Mouse (Mus musculus) left cerebral cortex, adult 8-10 months (tissue): Measurements from ENCODE around the gene Dusp16. TPM values are rescaled to one million over a fixed set of nuclear protein-coding genes. Genes with fewer than 3 reads are reported as not detected.
A peak's percentile ranks its signal among the peaks of the same experiment; 100 is the strongest.

Source experiments
- DNase-seq, 2 experiments: peaks; one replicate each; pipeline ENCODE4 v3.0.0; 2022; ENCODE audit warnings: low spot score in 2 of 2
- total RNA-seq, 4 experiments: library from RNA; stranded (reverse); gene quantifications; 2 replicates each; pipeline ENCODE4 v1.2.4; 2022

Gene Dusp16
- total RNA-seq, 4 experiments from 2014 or later: 9.9 to 16.3 (median 14.0) TPM

DNA sequence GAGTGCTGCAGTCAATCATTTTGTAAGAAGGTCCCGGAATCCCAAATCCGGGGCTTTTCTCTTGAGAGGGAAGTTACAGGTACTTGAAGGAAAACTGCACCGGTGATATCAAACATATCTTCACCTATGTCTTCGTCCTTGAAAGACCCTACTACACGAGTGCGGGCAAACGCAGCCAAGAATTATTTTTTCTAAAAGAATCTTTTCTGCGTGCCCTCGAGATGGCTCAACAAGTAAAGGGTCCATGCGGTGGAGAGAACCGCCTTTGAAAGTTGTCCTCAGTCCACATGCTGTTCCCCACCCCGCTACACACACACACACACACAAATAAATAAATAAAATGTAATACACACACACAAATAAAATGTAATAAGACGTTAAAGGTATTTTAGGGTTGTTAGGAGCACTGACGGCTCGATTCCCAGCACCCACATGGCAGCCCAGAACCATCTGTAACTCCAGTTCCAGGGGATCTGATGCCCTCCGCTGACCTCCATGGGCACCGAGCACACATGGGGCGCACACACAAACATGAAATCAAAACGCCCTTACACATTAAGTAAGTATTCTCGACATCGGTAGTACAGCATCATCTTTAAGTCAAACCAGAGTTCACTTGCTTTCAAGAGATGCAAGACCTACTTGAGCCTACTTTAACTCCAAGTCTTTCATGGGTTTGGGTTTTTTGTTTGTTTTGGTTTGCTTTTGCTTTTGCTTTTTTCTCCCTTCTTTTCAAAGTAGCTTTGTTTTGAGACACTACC is 801 bp upstream of the Dusp16 start:
- peak in 1 of 2 experiments; percentile 11 for DNase-seq

DNA sequence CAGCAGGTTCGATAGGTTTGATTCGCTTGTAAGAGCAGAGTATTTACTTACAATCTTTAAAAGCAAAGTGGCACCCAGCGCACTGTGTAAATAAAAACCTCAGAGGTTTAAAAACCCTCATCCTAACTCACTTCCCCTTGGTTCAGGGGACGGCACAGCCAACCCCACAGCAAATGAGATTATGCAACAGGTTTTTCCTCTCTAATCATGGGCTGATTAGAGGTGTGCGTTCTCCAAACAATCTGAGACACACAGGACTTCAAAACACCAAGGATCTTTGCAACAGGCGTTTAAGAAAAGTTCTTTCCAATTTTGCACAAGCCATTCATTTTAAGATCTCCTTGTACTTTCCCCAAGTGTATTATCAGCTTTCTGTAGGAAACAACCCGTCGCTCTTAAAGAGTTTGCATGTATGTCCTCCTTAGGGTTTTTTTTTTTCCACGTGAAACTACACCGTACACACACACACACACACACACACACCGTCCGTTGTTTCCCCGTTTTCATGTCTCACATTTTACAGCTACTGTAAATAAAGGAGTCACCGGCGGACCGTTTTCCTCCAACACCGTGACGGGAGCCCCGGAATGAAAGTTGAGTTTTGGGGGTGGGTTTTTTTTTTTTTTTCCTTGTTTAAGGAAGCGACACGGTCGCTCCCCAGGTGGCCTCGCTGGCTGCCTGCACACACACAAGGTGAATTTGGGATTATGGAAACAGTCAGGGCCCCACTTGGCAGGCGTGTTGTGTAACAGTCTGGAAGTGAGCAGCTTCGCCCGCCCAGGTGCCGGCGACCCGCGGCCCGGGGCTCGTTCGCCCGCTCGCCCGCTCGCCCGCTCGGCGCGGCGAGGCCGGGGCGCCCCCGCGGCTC is 940 bp downstream of the Dusp16 start:
- DNase-seq: peak in 1 of 2 experiments; percentile 4

DNA sequence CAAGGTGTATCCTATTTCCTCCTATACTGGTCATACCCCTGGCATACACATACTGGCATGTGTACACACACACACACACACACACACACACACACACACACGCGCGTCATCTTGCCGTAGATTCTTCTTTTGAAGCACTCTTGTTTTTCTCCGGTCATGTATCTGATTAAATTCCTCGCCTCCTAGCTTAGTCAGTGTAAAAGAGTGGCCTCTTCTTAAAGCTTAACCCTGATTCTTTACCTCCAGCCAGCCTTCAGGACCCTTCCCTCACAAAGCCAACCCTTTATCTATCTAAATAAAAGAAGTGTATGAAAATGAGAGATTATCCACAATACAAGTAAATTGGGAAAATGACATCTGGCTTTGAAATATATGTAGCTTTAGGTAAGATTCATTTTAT is 3.3 kb downstream of the Dusp16 start:
- DNase-seq: no peak

DNA sequence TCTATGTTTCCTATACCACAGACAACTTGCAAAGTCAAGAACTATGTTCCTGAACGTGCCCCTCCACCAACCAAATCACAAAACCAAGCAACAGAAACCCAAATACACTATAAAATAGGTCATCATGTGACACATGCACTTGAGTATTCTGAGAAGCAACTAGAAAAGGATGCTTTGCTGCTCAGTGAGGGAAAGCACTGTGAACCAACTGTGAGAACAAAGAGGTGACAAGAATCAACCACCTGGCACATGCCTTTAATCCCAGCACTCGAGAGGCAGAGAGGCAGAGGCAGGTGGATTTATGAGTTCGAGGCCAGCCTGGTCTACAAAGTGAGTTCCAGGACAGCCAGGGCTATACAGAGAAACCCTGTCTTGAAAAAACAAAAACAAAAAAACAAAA is 6.0 kb downstream of the Dusp16 start:
- no peak for DNase-seq

DNA sequence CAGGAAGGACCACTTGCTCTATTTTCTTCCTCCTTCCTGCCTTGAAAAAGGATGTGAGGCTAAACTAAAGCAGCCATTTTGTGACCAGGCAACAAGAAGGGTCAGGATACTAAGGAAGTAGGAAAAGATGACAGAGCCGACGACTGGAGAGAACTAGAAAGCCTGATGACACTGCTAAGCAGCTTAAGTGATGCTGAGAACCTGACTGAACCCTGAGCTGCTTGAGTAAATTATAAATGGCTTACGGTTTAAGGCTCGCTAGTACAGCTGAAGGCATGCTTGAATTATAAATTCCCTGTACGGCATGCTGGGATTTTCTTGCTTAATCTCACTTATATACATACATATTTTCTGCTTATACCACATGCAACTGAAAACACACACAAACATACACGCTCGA is 9.5 kb downstream of the Dusp16 start:
- DNase-seq: no peak

DNA sequence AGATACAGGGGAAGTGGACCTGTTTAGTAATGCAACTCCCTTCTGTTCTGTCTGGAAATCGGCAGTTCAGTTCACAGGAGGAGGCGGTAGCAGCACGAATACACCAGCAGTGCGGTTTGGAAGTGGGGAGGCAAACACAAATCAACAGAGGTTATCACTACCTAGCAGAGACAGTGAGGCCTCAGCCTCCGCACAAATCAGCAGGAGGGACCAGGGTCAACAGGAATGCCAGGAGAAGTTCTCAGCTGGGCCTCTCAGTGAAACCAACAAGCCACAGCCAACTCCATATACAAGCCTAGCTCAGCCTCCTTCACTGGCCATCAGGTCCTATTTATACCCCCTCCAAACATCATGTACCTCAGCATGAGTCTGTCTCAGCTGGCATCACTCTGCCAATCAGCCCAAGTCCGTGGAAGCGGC is 10.9 kb downstream of the Dusp16 start:
- DNase-seq: no peak

DNA sequence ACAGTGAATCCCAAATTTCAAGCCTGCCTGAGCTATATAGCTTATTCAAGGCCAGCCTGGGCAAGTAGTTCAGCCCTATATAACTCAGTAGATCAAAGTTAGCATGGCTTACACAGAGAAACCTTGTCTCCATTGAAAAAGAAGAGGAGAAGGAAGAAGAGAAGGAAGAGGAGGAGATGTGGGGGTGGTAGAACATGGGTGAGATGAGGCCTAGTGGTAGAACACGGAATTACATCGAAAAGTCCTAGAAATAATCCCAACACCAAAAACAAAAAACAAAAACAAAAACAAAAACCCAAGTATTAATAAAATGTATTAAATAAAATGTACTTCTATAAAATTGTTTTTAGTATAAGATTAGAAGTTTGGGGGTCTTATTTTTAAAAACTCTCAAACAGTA is 12.4 kb downstream of the Dusp16 start:
- no peak for DNase-seq

DNA sequence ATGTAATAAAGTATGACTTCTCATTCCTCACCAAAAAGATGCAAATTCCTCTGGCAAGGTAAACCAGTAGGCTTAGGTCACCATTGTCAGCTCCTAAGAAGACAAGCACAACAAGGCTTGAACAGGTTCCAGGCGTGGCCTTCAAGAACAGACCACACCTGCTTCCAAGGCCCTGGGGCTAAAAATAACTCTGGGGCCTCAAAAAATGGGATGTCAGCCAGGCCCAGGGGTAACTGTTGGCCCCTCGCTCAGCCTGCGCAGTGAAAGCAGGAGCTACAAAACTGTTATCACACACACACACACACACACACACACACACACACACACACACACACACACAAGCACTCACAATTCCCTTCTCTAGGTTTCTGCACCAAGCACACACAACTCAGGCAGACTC is 18.5 kb downstream of the Dusp16 start:
- DNase-seq: no peak

DNA sequence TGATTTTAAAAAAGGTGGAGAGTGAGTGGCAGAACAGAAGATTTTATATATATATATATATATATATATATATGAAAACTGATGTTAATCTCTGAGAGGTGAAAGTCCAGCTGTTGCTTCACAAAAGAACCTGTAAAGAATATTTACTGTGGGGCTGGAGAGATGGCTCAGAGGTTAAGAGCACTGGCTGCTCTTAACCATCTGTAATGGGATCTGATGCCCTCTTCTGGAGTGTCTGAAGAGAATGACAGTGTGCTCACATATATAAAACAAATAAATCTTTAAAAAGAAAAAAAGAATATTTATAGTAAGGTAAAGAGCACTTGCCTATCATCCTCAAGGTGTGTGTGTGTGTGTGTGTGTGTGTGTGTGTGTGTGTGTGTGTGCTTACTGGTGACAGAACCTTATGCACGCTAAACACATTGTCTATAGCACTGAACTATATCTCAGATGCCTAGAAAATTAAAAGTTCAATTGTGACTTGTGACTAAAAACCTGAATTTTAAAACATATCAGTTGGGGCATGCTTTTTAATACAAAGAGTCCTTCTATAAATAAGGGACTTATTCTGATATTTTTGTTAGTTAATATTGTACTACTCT is 19.0 kb downstream of the Dusp16 start:
- DNase-seq: no peak

DNA sequence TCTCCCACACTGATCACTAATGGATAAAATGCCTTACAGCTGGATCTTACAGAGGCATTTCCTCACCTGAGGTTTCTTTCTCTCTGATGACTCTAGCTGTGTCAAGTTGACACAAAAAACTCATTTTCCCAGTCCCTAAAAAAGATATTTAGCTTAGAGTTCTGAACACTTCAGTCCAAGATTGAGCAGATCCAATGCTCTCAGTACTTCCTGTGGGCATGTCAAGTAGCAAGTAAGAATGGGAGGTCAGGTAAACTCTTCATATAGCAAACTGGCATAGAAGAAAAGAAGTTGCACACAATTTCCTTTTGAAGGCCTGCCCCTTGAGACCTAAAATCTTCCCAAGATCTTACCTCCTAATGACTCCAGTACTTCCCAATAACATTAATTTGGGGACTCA is 22.1 kb downstream of the Dusp16 start:
- no peak for DNase-seq

DNA sequence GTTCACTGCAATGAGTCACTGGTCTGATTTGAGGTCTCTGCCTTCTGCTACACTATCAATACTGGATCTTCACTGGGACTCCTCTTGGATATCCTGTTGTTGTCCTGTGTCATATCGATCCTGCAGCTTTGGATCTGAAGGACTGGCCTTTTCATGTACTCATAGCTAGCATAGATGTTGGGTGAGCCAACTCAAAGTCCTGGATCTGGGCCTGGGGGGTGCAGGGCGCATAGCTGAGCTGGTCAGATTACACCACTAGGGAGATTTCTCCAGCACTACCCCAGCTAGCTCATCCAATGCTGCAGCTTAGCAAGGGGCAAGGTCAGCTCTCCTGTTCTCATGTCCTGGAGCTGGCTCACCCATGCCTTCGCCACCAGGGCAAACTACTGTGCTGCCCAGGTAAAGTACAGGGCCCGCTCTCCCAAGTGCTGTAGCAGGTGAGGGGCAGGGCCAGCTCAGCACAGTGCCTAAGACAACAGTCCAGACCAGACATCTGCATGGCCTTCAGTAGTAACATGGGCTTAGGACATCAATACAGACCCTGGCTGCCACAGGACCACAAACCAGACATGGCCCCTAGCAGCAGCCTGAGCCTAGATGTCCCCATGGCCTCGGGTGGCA is 27.9 kb downstream of the Dusp16 start:
- DNase-seq: no peak

DNA sequence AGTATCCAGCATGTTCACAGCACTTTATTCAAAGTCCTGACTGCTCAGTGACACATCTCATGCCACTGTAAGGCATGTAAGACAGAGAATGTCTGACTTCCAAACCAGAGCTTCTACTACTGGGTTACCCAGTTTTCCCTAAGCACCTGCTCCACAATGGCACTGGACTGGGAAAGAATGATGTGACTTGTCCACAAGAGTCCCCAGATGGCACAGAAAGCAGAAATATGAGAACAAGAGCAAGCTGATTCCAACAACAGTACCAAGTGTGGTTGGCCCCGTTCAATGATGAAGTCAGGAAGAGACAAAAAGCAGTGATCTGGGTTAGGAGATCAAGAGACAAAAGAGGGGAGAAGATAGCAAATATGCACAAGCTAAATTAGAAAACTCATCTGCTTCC is 29.0 kb downstream of the Dusp16 start:
- DNase-seq: no peak

DNA sequence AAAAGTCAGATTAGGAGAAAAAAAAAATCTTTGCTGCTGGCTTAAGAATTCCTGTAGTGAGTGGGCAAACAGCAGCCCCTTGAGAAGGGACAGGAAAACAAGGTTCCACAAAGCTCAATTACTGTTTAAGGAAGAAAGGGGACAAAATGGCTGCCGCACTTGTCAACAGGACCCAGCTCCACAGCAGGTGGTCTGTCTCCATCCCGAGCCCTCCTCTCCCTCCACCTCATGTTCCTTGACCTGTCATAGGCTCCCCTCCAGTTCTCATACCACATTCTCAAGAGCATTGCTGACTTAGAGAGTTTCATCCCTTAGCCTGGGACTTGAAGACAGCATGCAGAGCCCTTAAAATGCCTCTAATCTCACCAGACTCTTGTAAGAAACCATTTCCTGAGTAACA is 30.6 kb downstream of the Dusp16 start:
- DNase-seq: no peak

DNA sequence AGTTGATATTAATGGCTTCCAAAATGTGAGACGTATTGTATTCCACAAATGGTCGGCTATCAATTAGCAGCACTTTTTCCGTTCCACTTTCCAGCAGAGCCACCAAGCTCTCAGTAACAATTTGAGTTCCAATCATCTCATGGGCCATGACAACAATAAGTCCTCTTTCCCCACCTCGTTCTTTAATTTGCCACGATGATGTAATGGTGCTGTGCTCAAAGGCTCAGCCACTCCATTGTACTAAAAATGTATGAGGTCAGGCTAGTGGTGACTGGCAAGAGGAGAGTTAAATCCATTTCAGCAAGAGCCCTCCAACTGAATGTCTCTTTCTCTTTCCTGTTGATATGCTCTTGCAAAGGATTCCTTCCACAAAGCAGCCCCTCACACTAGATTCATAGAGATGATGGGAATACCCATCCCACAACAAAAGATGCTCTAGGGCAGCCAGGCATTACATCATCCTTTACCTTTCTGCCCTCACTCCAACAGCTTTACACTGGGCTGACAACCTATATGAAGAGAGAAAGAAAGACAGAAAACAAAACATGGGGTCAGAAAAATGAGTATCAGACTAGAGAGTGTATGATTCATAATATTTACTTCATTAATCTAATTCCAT is 31.4 kb downstream of the Dusp16 start:
- no peak for DNase-seq

DNA sequence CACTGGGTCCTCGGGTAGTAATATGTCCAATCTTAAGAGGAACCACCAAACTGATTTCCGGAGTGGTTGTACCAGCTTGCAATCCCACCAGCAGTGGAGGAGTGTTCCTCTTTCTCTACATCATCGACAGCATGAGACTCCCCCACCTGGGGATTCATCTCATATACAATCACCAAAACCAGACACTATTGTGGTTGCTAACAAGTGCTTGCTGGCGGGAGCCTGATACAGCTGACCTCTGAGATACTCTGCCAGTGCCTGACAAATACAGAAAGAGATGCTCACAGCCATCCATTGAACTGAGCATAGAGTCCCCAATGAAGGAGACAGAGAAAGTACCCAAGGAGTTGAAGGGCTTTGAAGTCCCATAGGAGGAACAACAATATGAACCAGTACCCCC is 36.4 kb downstream of the Dusp16 start:
- no peak for DNase-seq

DNA sequence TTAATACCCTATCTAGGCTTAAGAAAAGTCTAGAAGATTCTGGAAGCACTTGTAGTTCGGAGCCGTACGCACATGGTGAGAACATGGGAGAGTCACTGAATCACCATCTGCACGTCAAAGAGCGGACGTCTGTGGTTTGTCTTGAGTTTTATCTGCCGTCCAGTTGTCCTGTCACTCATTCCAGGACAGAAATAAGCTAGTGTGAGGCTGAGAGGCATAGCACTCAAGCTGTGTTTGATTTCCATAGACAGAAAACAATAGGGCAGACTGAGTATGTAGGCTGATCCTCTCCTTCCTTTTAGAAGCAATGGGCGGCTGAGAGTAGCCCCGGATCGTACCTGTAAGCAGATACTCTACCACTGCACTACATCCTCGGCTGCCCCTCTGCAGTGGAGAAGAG is 38.6 kb downstream of the Dusp16 start:
- no peak for DNase-seq

DNA sequence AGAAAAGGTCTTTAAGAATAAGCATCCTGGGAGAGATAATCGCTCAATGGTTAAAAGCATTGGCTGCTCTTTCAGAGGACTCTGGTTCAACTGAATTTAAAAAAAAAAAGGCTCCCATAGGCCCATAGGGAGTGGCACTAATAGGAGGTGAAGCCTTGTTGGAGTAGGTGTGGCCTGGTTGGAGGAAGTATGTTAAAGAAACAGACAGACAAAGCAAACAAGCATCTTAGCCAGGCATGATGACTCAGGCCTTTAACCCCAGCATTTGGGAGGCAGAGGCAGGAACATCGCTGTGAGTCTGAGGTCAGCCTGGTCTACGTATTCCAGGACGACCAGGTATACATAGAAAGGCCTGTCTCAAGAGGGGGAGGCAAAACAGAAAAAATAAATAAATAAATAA is 39.0 kb downstream of the Dusp16 start:
- DNase-seq: no peak

DNA sequence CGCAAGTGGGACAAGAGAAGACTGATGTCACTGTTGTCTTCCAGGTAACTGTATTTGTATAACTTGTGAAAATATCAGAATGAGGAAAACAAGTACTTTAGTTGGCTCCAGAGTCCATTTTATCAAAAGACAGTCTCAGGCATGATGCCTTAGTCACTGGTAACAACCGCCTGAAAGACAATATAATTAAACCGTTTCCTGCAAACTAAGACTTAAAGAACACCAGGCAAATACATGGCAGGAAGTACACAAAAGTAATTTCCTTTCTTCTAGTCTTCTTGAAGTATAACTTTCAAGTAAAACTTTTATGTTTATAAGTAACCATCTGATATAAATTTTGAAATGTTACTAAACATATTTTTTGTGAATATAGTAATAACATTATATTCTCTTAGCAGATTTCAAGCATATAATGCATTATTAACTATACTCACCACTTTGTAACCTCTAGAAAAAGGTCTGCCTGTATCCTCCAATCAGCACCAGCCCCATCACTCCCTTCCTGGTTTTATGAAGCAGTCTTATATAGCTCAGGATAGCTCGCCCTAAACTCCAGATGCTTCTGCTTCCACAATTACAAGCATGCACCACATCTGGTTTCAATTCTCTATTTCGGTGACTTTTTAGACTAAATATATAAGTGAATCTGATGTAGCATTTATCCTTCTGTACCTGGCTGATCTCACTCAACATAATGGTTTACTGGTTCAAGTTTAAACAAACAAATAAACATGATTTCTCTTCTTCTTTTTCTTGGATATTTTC is 40.4 kb downstream of the Dusp16 start:
- no peak for DNase-seq

DNA sequence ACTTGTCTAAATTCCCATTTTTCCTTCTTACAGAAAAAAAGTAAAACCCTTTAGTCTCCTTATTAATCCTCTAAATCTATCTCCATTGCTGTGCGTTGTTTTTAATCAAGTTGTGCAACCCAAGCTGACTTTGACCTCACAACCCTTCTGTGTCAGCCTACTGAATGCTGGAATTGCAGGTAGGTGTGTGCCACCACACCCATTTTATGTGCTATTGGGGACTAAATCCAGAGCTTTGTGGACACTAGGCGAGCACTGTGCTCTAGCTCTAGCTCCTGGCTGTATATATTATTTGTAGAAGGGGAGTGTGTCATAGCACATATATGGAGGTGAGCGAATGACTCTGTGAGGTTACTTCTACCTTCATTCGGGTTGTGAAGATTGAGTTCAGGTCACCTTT is 41.3 kb downstream of the Dusp16 start:
- no peak for DNase-seq

DNA sequence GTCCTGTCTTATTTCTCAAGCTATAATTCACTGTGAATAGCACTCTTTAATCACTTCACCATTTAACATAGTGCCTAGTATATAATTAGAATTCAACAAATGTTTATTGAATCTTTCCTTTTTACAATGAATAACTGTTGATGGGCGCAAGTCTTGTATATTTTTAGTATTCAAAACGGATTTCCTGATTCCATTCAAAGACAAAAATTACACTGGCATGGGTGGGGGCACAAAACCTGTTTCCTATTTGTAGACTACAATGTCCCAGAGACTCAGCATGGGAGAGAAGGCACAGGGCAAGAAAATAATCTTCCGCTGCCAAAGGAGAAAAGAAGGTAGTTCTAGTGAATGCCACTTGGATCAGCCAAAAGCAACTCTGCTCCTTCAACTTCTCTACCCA is 44.3 kb downstream of the Dusp16 start:
- DNase-seq: no peak

DNA sequence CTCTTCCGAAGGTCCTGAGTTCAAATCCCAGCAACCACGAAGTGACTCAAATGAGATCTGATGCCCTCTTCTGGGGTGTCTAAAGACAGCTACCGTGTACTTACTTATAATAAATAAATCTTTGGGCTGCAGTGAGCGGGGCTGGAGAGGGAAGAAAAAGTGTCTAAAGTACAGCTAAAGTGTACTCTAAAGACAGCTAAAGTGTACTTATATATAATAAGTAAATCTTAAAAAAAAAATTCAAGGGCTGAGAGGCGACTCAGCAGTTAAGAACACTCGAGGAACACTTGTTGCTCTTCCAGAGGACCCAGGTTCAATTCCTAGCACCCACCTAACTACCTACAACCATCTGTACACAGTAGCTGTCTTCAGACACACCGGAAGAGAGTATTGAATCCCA is 46.5 kb downstream of the Dusp16 start:
- DNase-seq: no peak
